Mouse (Mus musculus) ES-Bruce4 (cell line): ENCODE data around the gene Parm1. TPM values are rescaled to one million over a fixed set of nuclear protein-coding genes. Genes with fewer than 3 reads are reported as not detected.

Experiments used
- H3K27ac ChIP-seq: 2 replicates; pipeline ENCODE4 v1.5.1; 2012; ENCODE audit warnings: low read length, inconsistent platforms; ENCODE audit not compliant: insufficient read depth
- H3K27me3 ChIP-seq: 2 replicates; pipeline ENCODE4 v1.6.1; 2012; ENCODE audit warnings: mild to moderate bottlenecking, low read length, inconsistent platforms; ENCODE audit not compliant: control insufficient read depth, poor library complexity, insufficient read depth, severe bottlenecking
- H3K36me3 ChIP-seq: 2 replicates; pipeline ENCODE4 v1.6.1; 2012; ENCODE audit warnings: inconsistent platforms, mild to moderate bottlenecking, low read length, moderate library complexity; ENCODE audit not compliant: control insufficient read depth, poor library complexity, insufficient read depth, severe bottlenecking
- H3K4me1 ChIP-seq: one replicate; pipeline ENCODE4 v1.8.1; 2011; ENCODE audit warnings: low read length; ENCODE audit not compliant: control insufficient read depth, insufficient read depth
- H3K4me3 ChIP-seq: 2 replicates; pipeline ENCODE4 v1.5.1; 2011; ENCODE audit warnings: low read depth, mild to moderate bottlenecking, low read length
- H3K9ac ChIP-seq: 2 replicates; pipeline ENCODE4 v1.6.1; 2012; ENCODE audit warnings: low read depth, mild to moderate bottlenecking, inconsistent platforms; ENCODE audit not compliant: poor library complexity, severe bottlenecking
- H3K9me3 ChIP-seq: replicated peaks from 2 replicates; pipeline ENCODE4 v1.6.1; 2012; ENCODE audit warnings: mild to moderate bottlenecking, low read length, inconsistent platforms; ENCODE audit not compliant: control insufficient read depth, poor library complexity, insufficient read depth, severe bottlenecking
- CTCF ChIP-seq: IDR thresholded peaks from one replicate; pipeline ENCODE4 v1.8.1; 2011; ENCODE audit warnings: low read depth, low read length
- EP300 ChIP-seq: IDR thresholded peaks from 2 replicates; pipeline ENCODE4 v1.6.1; 2011; ENCODE audit warnings: low read depth, low read length; ENCODE audit not compliant: insufficient read depth
- POLR2A ChIP-seq: IDR thresholded peaks from one replicate; pipeline ENCODE4 v1.8.1; 2011; ENCODE audit warnings: low read length; ENCODE audit not compliant: insufficient read depth
- polyA plus RNA-seq: library from polyadenylated mRNA; stranded (reverse); fragments of >200 nt; gene quantifications from 2 replicates; pipeline ENCODE4 v1.2.4, GENCODE M21; 2011; ENCODE audit warnings: low read depth; ENCODE audit not compliant: missing spikeins, insufficient read depth, insufficient read length

Gene Parm1
- polyA plus RNA-seq, 1 experiment, result 11.3 TPM

GRCm38 (mm10) chr5:91669235-91669634, 151.8 kb downstream of the Parm1 start:
- Histone ChIP-seq H3K9me3 (no peaks in the 10 kb centered on the region), H3K27ac (no peak overlapping the region), H3K27me3 (no peaks in the 10 kb centered on the region), H3K4me1 (no peaks in the 10 kb centered on the region), H3K36me3 (no peaks in the 10 kb centered on the region), H3K4me3 (no peak overlapping the region), H3K9ac (no peak overlapping the region)
- no peak for TF ChIP-seq CTCF
- no peak for TF ChIP-seq POLR2A
- TF ChIP-seq EP300, result no peak

Other genes with a start within 250 kb of the Parm1 start
- gene Btc, start 114.6 kb upstream of the Parm1 start, polyA plus RNA-seq, result not detected in 2 replicates